Mouse (Mus musculus) heart, postnatal 0 days (tissue): ENCODE measurements around the gene Oat. TPM values are rescaled to one million over a fixed set of nuclear protein-coding genes. Genes with fewer than 3 reads are reported as not detected.

Experiments
- ATAC-seq: fragments of 200-750 bp; cut with Nextera tagmentation; 2 replicates; pipeline ENCODE4 v1.8.0; 2017; ENCODE audit warnings: low read depth, moderate number of reproducible peaks, moderate library complexity; ENCODE audit not compliant: insufficient read depth
- DNase-seq: peaks from one replicate; pipeline ENCODE4 v3.0.0-alpha.2; 2016; ENCODE audit warnings: low spot score
- H3K27ac ChIP-seq: fragments of 300-500 bp; sonication (generic); 2 replicates; pipeline ENCODE4 v1.5.1; 2014; ENCODE audit warnings: low read depth, mild to moderate bottlenecking
- H3K27me3 ChIP-seq: fragments of 300-500 bp; sonication (generic); 2 replicates; pipeline ENCODE4 v1.6.1; 2014; ENCODE audit warnings: low read length, mixed read lengths; ENCODE audit not compliant: control insufficient read depth, insufficient read depth
- H3K36me3 ChIP-seq: fragments of 300-500 bp; sonication (generic); replicated peaks from 2 replicates; pipeline ENCODE4 v1.6.1; 2014; ENCODE audit warnings: low read length, mixed read lengths; ENCODE audit not compliant: control insufficient read depth, insufficient read depth
- H3K4me1 ChIP-seq: fragments of 300-500 bp; sonication (generic); 2 replicates; pipeline ENCODE4 v1.6.1; 2014; ENCODE audit warnings: antibody characterized with exemption; ENCODE audit not compliant: control insufficient read depth, insufficient read depth
- H3K4me2 ChIP-seq: fragments of 300-500 bp; sonication (generic); 2 replicates; pipeline ENCODE4 v1.6.1; 2014; ENCODE audit warnings: low read depth, mild to moderate bottlenecking, low read length, moderate library complexity
- H3K4me3 ChIP-seq: fragments of 300-500 bp; sonication (generic); 2 replicates; pipeline ENCODE4 v1.5.1; 2014; ENCODE audit warnings: low read depth, low read length
- H3K9ac ChIP-seq: fragments of 300-500 bp; sonication (generic); replicated peaks from 2 replicates; pipeline ENCODE4 v1.6.1; 2014; ENCODE audit warnings: low read depth, low read length, mixed read lengths
- H3K9me3 ChIP-seq: fragments of 300-500 bp; sonication (generic); replicated peaks from 2 replicates; pipeline ENCODE4 v1.6.1; 2016; ENCODE audit warnings: low read length; ENCODE audit not compliant: control insufficient read depth
- CTCF ChIP-seq: IDR thresholded peaks from 2 replicates; pipeline ENCODE4 v1.5.1; 2016; ENCODE audit warnings: antibody characterized with exemption, control low read depth, low read depth
- EP300 ChIP-seq: IDR thresholded peaks from 2 replicates; pipeline ENCODE4 v1.6.1; 2016; ENCODE audit warnings: antibody characterized with exemption, low read depth
- WGBS: fragments of 180-500 bp; shearing (Covaris S2); extraction: QIAGEN DNeasy Blood & Tissue Kit; methylation state at CpG from one replicate; pipeline ENCODE4 v1.1.7; 2014; 5-methylcytosine and 5-hydroxymethylcytosine counted together
- polyA plus RNA-seq: library from polyadenylated mRNA; unstranded; fragments of >200 nt; fragmentation: Nextera tagmentation; extraction: Ambion mirVana; gene quantifications from 2 replicates; pipeline ENCODE4 v1.2.1, GENCODE M21; 2015
- total RNA-seq: library from RNA; depleted of rRNA; stranded (reverse); fragments of >200 nt; gene quantifications from 2 replicates; pipeline ENCODE4 v1.2.3, GENCODE M21; 2014; ENCODE audit warnings: low replicate concordance

The Oat gene
- total and polyA plus RNA-seq, 2 experiments from 2014 or later = 157 to 208 TPM

GRCm38 (mm10) chr7:132605689-132606088, 29.5 kb upstream of the Oat start:
- H3K4me2 ChIP-seq = no peak overlapping the region
- no peak for ATAC-seq
- 60% methylated on average over 5 of the region's 5 CpGs for WGBS
- no peak for DNase-seq
- H3K4me1 ChIP-seq = no peaks in the 10 kb centered on the region
- no peak overlapping the region for H3K4me3 ChIP-seq
- H3K36me3 ChIP-seq = no peaks in the 10 kb centered on the region
- H3K9ac ChIP-seq = no peak overlapping the region
- no peaks in the 10 kb centered on the region for H3K9me3 ChIP-seq
- peaks cover 28% of the 10 kb centered on the region for H3K27me3 ChIP-seq
- no peak for TF ChIP-seq EP300
- TF ChIP-seq CTCF = no peak
- H3K27ac ChIP-seq = no peak overlapping the region

- Histone ChIP-seq H3K9me3 (no peaks in the 10 kb centered on the region), H3K36me3 (no peaks in the 10 kb centered on the region), H3K4me1 (no peaks in the 10 kb centered on the region; the same call in 1 of the 2 replicates), H3K4me3 (no peak overlapping the region), H3K27ac (no peak overlapping the region), H3K9ac (no peak overlapping the region), H3K4me2 (no peak overlapping the region), H3K27me3 (peaks cover 38% of the 10 kb centered on the region)
- DNase-seq (no peak), ATAC-seq (no peak)
- WGBS = 72% methylated on average over 4 of the region's 4 CpGs
- no peak for TF ChIP-seq CTCF
- TF ChIP-seq EP300 = no peak
These were observed 28.5 kb upstream of the Oat start for GRCm38 (mm10) chr7:132604720-132605119.

GRCm38 (mm10) chr7:132600926-132601325, 24.7 kb upstream of the Oat start:
- Histone ChIP-seq H3K9ac (no peak overlapping the region), H3K9me3 (no peaks in the 10 kb centered on the region), H3K27me3 (peaks cover 76% of the 10 kb centered on the region), H3K36me3 (no peaks in the 10 kb centered on the region), H3K4me1 (peaks cover 12% of the 10 kb centered on the region), H3K27ac (no peak overlapping the region), H3K4me2 (no peak overlapping the region), H3K4me3 (no peak overlapping the region)
- DNase-seq = no peak
- no peak for TF ChIP-seq CTCF
- no peak for TF ChIP-seq EP300
- 21% methylated on average over 8 of the region's 8 CpGs for WGBS
- ATAC-seq = no peak

GRCm38 (mm10) chr7:132600026-132600425, 23.8 kb upstream of the Oat start:
- ATAC-seq (no peak), DNase-seq (no peak)
- WGBS = 10% methylated on average over 9 of the region's 9 CpGs
- H3K9ac ChIP-seq = no peak overlapping the region
- peak overlapping the region; percentile 43 for H3K4me3 ChIP-seq
- no peak overlapping the region for H3K27ac ChIP-seq
- H3K27me3 ChIP-seq = peaks cover 81% of the 10 kb centered on the region
- H3K4me1 ChIP-seq = peaks cover 12% of the 10 kb centered on the region
- peak overlapping the region; percentile 64 for H3K4me2 ChIP-seq
- H3K9me3 ChIP-seq = no peaks in the 10 kb centered on the region
- TF ChIP-seq EP300 = no peak
- no peak for TF ChIP-seq CTCF
- H3K36me3 ChIP-seq = no peaks in the 10 kb centered on the region

- Histone ChIP-seq H3K4me2 (peak within 1 kb of the TSS; percentile 64), H3K27me3 (peaks cover 81% of the 10 kb centered on the region), H3K27ac (no peak within 1 kb of the TSS), H3K9me3 (no peaks in the 10 kb centered on the region), H3K9ac (no peak within 1 kb of the TSS), H3K4me3 (peak within 1 kb of the TSS; percentile 43), H3K4me1 (peaks cover 12% of the 10 kb centered on the region), H3K36me3 (no peaks in the 10 kb centered on the region)
- DNase-seq (no peak), ATAC-seq (no peak)
- WGBS = 1% methylated on average over 48 of the region's 52 CpGs
- TF ChIP-seq CTCF (no peak), EP300 (no peak)
These were observed 23.1 kb upstream of the Oat start, which contains the start of gene Nkx1-2 for GRCm38 (mm10) chr7:132599071-132599975. Nkx1-2 (minus strand) TSS chr7:132599637.
